Mouse (Mus musculus) mammary gland, adult 2 months (tissue): ENCODE data around the gene Smg1. TPM values are rescaled to one million over a fixed set of nuclear protein-coding genes. Genes with fewer than 3 reads are reported as not detected.

Experiments used
- polyA plus RNA-seq: library from polyadenylated mRNA; depleted of rRNA; stranded (reverse); fragments of >200 nt; gene quantifications from 2 replicates; pipeline ENCODE4 v1.2.3, GENCODE M21; 2012; ENCODE audit warnings: low replicate concordance; rRNA removed

The Smg1 gene
- polyA plus RNA-seq: 39.3 and 39.5 TPM in 2 replicates

GRCm38 (mm10) chr7:118243453-118244385 lies at the start of gene Smg1:
Gene Smg1, minus strand, starts transcription at chr7:118243670.

GRCm38 (mm10) chr7:118129430-118130041 lies 113.9 kb downstream of the Smg1 start, which contains the start of gene Arl6ip1:
Gene Arl6ip1, minus strand, starts transcription at chr7:118129662.

DNA sequence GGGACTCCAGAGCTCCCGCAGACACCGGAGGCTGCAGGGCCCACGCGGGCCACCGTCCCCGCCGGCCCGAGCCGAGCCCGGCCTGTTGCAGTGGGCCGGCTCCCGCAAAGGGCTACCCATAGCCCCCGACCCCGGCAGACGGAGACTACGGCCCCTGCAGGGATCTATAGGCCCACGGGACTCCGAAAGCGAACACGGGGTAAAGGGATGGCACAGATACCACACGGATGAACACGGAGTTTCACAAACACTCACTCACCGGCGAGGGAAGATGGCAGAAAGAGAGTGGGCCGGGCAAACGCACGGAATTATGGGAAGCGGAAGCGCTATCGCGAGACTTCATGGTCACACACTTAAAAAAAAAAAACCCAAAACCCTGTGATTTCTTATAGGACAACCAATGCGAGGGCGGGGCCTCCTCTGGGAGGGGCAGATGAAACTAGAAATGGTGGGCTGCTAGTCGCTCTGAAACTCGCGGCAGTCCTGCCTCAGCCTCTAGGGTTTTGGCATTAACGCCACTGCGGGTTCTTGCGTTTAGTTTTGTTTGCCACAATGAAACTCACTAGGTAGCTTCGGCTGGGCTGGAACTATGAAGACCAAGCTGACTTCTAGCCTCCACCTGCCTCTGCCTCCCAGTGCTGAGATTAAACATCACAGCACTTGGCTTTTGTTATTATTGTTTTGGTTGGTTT lies 127.4 kb downstream of the Smg1 start, which contains the start of gene Rps15a:
Gene Rps15a, minus strand, starts transcription at position 312 of the 692 bp plus-strand sequence.

Other genes with a start within 250 kb of the Smg1 start
- gene Rps15a, start 127.5 kb downstream of the Smg1 start, polyA plus RNA-seq: 380 and 998 TPM in 2 replicates
- gene Arl6ip1, start 114.0 kb downstream of the Smg1 start, polyA plus RNA-seq: 31.8 and 90.0 TPM in 2 replicates
- gene Syt17, start 204.6 kb upstream of the Smg1 start, polyA plus RNA-seq: 1.6 and 1.8 TPM in 2 replicates
- 16.8 and 32.7 TPM in 2 replicates for gene Itpripl2, start 248.3 kb upstream of the Smg1 start, polyA plus RNA-seq